Mouse (Mus musculus) myocyte (in vitro differentiated cells): ENCODE data around the gene Zbtb24. TPM values are rescaled to one million over a fixed set of nuclear protein-coding genes. Genes with fewer than 3 reads are reported as not detected.

Source experiments
- H3K27me3 ChIP-seq: one replicate; pipeline ENCODE4 v1.6.1; 2011; ENCODE audit not compliant: control insufficient read depth, insufficient read depth, insufficient read length
- H3K36me3 ChIP-seq: one replicate; pipeline ENCODE4 v1.6.1; 2011; ENCODE audit not compliant: control insufficient read depth, insufficient read depth
- H3K4me2 ChIP-seq: one replicate; pipeline ENCODE4 v1.6.1; 2011; ENCODE audit warnings: low read depth, control low read depth
- H3K4me3 ChIP-seq: one replicate; pipeline ENCODE4 v1.5.1; 2011; ENCODE audit warnings: mild to moderate bottlenecking, control low read depth, moderate library complexity
- H3K79me2 ChIP-seq: one replicate; pipeline ENCODE4 v1.6.1; 2011; ENCODE audit not compliant: control insufficient read depth, insufficient read depth
- H3ac ChIP-seq: one replicate; pipeline ENCODE4 v1.6.1; 2011; ENCODE audit not compliant: control insufficient read depth, insufficient read length
- CEBPB ChIP-seq: IDR thresholded peaks from 2 replicates; pipeline ENCODE4 v1.6.1; 2011; ENCODE audit warnings: mild to moderate bottlenecking, moderate library complexity; ENCODE audit not compliant: poor library complexity, insufficient read depth, severe bottlenecking
- E2F4 ChIP-seq: IDR thresholded peaks from one replicate; pipeline ENCODE4 v1.6.1; 2011; ENCODE audit warnings: mild to moderate bottlenecking, control low read depth, moderate library complexity; ENCODE audit not compliant: insufficient read depth
- MAX ChIP-seq: IDR thresholded peaks from one replicate; pipeline ENCODE4 v1.6.1; 2011; ENCODE audit warnings: low read depth, mild to moderate bottlenecking, control low read depth
- MYOD1 ChIP-seq, 3 experiments: IDR thresholded peaks; one replicate each; pipeline ENCODE4 v1.6.1; 2011; ENCODE audit warnings: control low read depth in 2 of 3, low read depth in 2 of 3, mild to moderate bottlenecking in 2 of 3, moderate library complexity in 1 of 3; ENCODE audit not compliant: insufficient read length in 2 of 3, control insufficient read depth in 1 of 3
- MYOG ChIP-seq, 3 experiments: IDR thresholded peaks; one replicate each; pipeline ENCODE4 v1.6.1; 2011; ENCODE audit warnings: control low read depth in 2 of 3, low read depth in 2 of 3, mild to moderate bottlenecking in 2 of 3; ENCODE audit not compliant: insufficient read length in 2 of 3, control insufficient read depth in 1 of 3, insufficient read depth in 1 of 3
- POLR2A ChIP-seq: IDR thresholded peaks from one replicate; pipeline ENCODE4 v1.6.1; 2011; ENCODE audit warnings: low read depth, mild to moderate bottlenecking, control low read depth, moderate library complexity; ENCODE audit not compliant: insufficient read length
- POLR2AphosphoS2 ChIP-seq: IDR thresholded peaks from one replicate; pipeline ENCODE4 v1.6.1; 2011; ENCODE audit warnings: low read depth, control low read depth; ENCODE audit not compliant: insufficient read length
- REST ChIP-seq: IDR thresholded peaks from one replicate; pipeline ENCODE4 v1.6.1; 2011; ENCODE audit warnings: mild to moderate bottlenecking, control low read depth, moderate library complexity; ENCODE audit not compliant: insufficient read depth, insufficient read length
- SRF ChIP-seq: IDR thresholded peaks from one replicate; pipeline ENCODE4 v1.6.1; 2011; ENCODE audit warnings: low read depth; ENCODE audit not compliant: control insufficient read depth, insufficient read length
- TCF12 ChIP-seq: IDR thresholded peaks from one replicate; pipeline ENCODE4 v1.6.1; 2011; ENCODE audit warnings: mild to moderate bottlenecking, control low read depth; ENCODE audit not compliant: poor library complexity, insufficient read depth, severe bottlenecking
- TCF3 ChIP-seq: IDR thresholded peaks from one replicate; pipeline ENCODE4 v1.6.1; 2011; ENCODE audit warnings: low read depth, control low read depth; ENCODE audit not compliant: insufficient read length
- USF1 ChIP-seq: IDR thresholded peaks from one replicate; pipeline ENCODE4 v1.6.1; 2011; ENCODE audit warnings: low read depth, mild to moderate bottlenecking, control low read depth, moderate library complexity
- polyA plus RNA-seq: library from polyadenylated mRNA; unstranded; fragments of >200 nt; fragmentation: generic; extraction: Trizol; gene quantifications from one replicate; pipeline ENCODE4 v1.2.1, GENCODE M21; 2012; ENCODE audit warnings: missing spikeins

Gene Zbtb24
- polyA plus RNA-seq, 1 experiment = 7.6 TPM

DNA sequence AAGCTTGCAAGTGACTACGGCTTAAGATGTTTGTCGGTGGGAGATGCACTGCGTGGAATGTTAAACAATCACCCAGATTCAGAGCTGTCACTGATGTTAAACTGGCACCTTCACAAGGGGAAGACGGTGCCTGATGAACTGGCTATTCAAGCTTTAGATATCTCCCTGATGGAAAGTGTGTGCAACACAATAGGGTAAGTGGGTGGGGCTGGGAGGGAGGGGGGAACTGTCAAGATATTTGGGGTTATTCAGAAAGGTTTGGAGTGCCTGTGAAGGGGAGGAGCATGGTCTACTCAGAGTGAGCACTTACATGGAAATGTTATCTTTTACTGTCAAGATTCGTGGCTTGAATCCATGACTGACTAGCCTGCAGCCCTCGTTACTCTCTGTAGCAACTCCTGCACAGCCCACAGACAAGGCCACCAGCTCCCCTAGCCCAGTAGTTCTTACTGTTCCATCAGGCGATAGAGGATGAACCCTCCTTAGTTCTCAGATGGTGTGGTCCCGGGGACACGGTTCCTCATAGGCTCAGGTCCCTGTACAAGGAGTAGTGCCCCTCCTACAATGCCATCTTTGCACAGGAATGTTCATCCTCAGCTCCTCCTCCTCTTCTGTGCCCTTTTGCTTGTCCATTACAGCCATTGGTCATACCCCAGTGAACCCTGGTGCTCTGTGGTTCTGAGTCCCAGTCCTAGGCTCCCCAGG, 29.5 kb upstream of the Zbtb24 start:
- TF ChIP-seq REST = no peak
- no peak for TF ChIP-seq CEBPB
- TF ChIP-seq E2F4 = no peak
- no peak for TF ChIP-seq MYOD1 (IDR thresholded peaks at IDR 0.05; ENCODE audit: control insufficient read depth in 1 of 3, insufficient read length in 2 of 3, low read depth in 2 of 3)
- TF ChIP-seq TCF3 = no peak
- no peak for TF ChIP-seq POLR2A
- TF ChIP-seq SRF = no peak
- TF ChIP-seq USF1 = no peak
- no peak for TF ChIP-seq MYOG (IDR thresholded peaks at IDR 0.05; ENCODE audit: control insufficient read depth in 1 of 3, insufficient read depth in 1 of 3, insufficient read length in 2 of 3, low read depth in 2 of 3)
- TF ChIP-seq MAX = no peak
- TF ChIP-seq POLR2AphosphoS2 = no peak
- no peak for TF ChIP-seq TCF12
- Histone ChIP-seq H3K36me3 (no peaks in the 10 kb centered on the region), H3K79me2 (no peaks in the 10 kb centered on the region)

DNA sequence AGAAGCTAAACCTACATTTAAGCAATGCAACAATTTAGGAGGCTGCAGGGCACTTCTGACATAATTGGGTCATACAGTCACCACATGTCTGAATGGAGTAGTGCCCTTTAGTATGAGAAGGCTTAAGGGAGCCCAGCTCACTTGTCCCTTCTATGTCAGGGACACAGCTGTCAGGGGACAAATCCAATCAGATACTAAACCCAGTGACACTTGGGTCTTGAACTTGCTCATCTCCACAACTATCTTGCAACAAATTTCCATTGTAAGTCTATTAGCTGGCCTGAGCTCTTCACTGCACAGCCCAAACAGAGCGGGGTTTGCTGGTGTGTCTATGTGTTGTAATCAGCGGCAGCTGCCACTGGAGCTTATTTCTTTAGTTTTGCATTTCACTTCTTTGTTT, 26.5 kb upstream of the Zbtb24 start:
- no peaks in the 10 kb centered on the region for H3K79me2 ChIP-seq
- TF ChIP-seq CEBPB (no peak), TCF12 (no peak), MYOG (IDR thresholded peaks at IDR 0.05; ENCODE audit: control insufficient read depth in 1 of 3, insufficient read depth in 1 of 3, insufficient read length in 2 of 3, low read depth in 2 of 3) (no peak), USF1 (no peak), E2F4 (no peak), REST (no peak), POLR2AphosphoS2 (no peak), SRF (no peak), MYOD1 (IDR thresholded peaks at IDR 0.05; ENCODE audit: control insufficient read depth in 1 of 3, insufficient read length in 2 of 3, low read depth in 2 of 3) (no peak), POLR2A (no peak), MAX (no peak), TCF3 (no peak)
- no peak overlapping the region for H3ac ChIP-seq
- no peak overlapping the region for H3K4me3 ChIP-seq
- H3K36me3 ChIP-seq = no peaks in the 10 kb centered on the region
- H3K27me3 ChIP-seq = peaks cover 29% of the 10 kb centered on the region
- H3K4me2 ChIP-seq = no peak overlapping the region

More for the DNA sequence above, 29.5 kb upstream of the Zbtb24 start:
- Histone ChIP-seq H3K27me3 (peaks cover 16% of the 10 kb centered on the region), H3K4me3 (no peak overlapping the region), H3K4me2 (no peak overlapping the region), H3ac (no peak overlapping the region)

- H3K4me2 ChIP-seq = no peak overlapping the region
- TF ChIP-seq MYOD1 (IDR thresholded peaks at IDR 0.05; ENCODE audit: control insufficient read depth in 1 of 3, insufficient read length in 2 of 3, low read depth in 2 of 3) (no peak), MAX (no peak), USF1 (no peak), TCF3 (no peak), MYOG (IDR thresholded peaks at IDR 0.05; ENCODE audit: control insufficient read depth in 1 of 3, insufficient read depth in 1 of 3, insufficient read length in 2 of 3, low read depth in 2 of 3) (no peak), REST (no peak), SRF (no peak), POLR2A (no peak), CEBPB (no peak), E2F4 (no peak), TCF12 (no peak), POLR2AphosphoS2 (no peak)
Measured at GRCm38 (mm10) chr10:41426368-41426767, 23.8 kb upstream of the Zbtb24 start.

DNA sequence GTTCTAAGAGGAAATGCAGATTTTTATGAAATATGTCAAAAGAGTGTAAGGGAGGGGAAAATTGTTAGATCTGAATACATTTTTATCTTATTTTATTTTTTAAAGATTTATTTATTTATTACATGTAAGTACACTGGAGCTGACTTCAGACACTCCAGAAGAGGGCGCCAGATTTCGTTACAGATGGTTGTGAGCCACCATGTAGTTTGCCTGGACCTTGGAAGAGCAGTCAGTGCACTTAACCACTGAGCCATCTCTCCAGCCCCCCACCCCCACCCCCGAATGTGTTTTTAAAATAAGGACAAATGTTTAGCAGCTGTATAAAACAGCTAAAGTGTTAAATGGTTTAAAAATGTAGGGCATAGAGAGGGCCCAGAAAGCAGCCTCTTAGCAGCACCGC, 15.6 kb upstream of the Zbtb24 start:
- Histone ChIP-seq H3K27me3 (peaks cover 4% of the 10 kb centered on the region), H3K79me2 (no peaks in the 10 kb centered on the region), H3K4me2 (no peak overlapping the region), H3ac (no peak overlapping the region), H3K4me3 (no peak overlapping the region), H3K36me3 (no peaks in the 10 kb centered on the region)
- no peak for TF ChIP-seq POLR2A
- no peak for TF ChIP-seq POLR2AphosphoS2
- TF ChIP-seq CEBPB = no peak
- TF ChIP-seq E2F4 = no peak
- TF ChIP-seq MYOD1 (IDR thresholded peaks at IDR 0.05; ENCODE audit: control insufficient read depth in 1 of 3, insufficient read length in 2 of 3, low read depth in 2 of 3) = no peak
- no peak for TF ChIP-seq SRF
- no peak for TF ChIP-seq USF1
- no peak for TF ChIP-seq MAX
- no peak for TF ChIP-seq REST
- no peak for TF ChIP-seq TCF3
- TF ChIP-seq MYOG (IDR thresholded peaks at IDR 0.05; ENCODE audit: control insufficient read depth in 1 of 3, insufficient read depth in 1 of 3, insufficient read length in 2 of 3, low read depth in 2 of 3) = no peak
- no peak for TF ChIP-seq TCF12

More at GRCm38 (mm10) chr10:41426368-41426767, 23.8 kb upstream of the Zbtb24 start:
- Histone ChIP-seq H3K4me3 (no peak overlapping the region), H3K27me3 (peaks cover 17% of the 10 kb centered on the region), H3K79me2 (no peaks in the 10 kb centered on the region), H3ac (no peak overlapping the region), H3K36me3 (no peaks in the 10 kb centered on the region)

DNA sequence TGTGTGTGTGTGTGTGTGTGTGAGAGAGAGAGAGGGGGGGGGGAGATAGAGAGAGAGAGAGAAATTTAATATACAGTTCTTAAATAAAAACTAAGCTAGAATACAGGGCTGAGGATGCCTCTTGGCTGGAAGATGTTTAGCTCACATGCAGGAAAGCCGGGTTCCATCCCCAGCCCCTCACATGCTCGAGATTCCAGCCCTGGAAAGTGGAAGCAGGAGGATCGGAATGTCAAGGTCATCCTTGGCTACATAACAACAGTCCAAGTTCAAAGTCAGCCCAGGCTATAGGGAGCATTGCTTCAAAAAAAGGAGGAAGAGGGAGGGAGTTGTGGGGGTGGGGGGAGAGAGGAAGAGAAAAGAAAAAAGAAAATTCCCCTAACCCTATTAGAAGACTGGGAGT, 15.0 kb upstream of the Zbtb24 start:
- TF ChIP-seq USF1 (no peak), MAX (no peak), POLR2AphosphoS2 (no peak), MYOD1 (IDR thresholded peaks at IDR 0.05; ENCODE audit: control insufficient read depth in 1 of 3, insufficient read length in 2 of 3, low read depth in 2 of 3) (no peak), TCF12 (no peak), MYOG (IDR thresholded peaks at IDR 0.05; ENCODE audit: control insufficient read depth in 1 of 3, insufficient read depth in 1 of 3, insufficient read length in 2 of 3, low read depth in 2 of 3) (no peak), CEBPB (no peak), REST (no peak), E2F4 (no peak), TCF3 (no peak), SRF (no peak)
- H3K27me3 ChIP-seq = peaks cover 4% of the 10 kb centered on the region
- no peaks in the 10 kb centered on the region for H3K36me3 ChIP-seq
- H3K79me2 ChIP-seq = no peaks in the 10 kb centered on the region
- no peak overlapping the region for H3K4me2 ChIP-seq
- H3K4me3 ChIP-seq = no peak overlapping the region
- H3ac ChIP-seq = no peak overlapping the region
